Mouse (Mus musculus) kidney, postnatal 0 days (tissue): ENCODE results near the gene Nek3. TPM values are rescaled to one million over a fixed set of nuclear protein-coding genes. Genes with fewer than 3 reads are reported as not detected.

ENCODE experiments used
- ATAC-seq: fragments of 200-750 bp; cut with Nextera tagmentation; replicated peaks from 2 replicates; pipeline ENCODE4 v1.8.0; 2017; ENCODE audit warnings: low read depth, moderate number of reproducible peaks, moderate TSS enrichment, moderate library complexity; ENCODE audit not compliant: low FRiP score
- DNase-seq: peaks from one replicate; pipeline ENCODE4 v3.0.0-alpha.2; 2016; ENCODE audit warnings: low spot score
- H3K27ac ChIP-seq: fragments of 300-500 bp; sonication (generic); 2 replicates; pipeline ENCODE4 v1.5.1; 2014; ENCODE audit warnings: mild to moderate bottlenecking
- H3K27me3 ChIP-seq: fragments of 300-500 bp; sonication (generic); 2 replicates; pipeline ENCODE4 v1.6.1; 2014; ENCODE audit warnings: low read length, mixed read lengths; ENCODE audit not compliant: insufficient read depth
- H3K36me3 ChIP-seq: fragments of 300-500 bp; sonication (generic); 2 replicates; pipeline ENCODE4 v1.6.1; 2014; ENCODE audit warnings: low read length, mixed read lengths; ENCODE audit not compliant: insufficient read depth
- H3K4me1 ChIP-seq: fragments of 300-500 bp; sonication (generic); replicated peaks from 2 replicates; pipeline ENCODE4 v1.6.1; 2014; ENCODE audit warnings: antibody characterized with exemption, low read length, mixed read lengths; ENCODE audit not compliant: insufficient read depth
- H3K4me2 ChIP-seq: fragments of 300-500 bp; sonication (generic); 2 replicates; pipeline ENCODE4 v1.6.1; 2014; ENCODE audit warnings: mild to moderate bottlenecking, low read length, moderate library complexity, mixed read lengths
- H3K4me3 ChIP-seq: fragments of 300-500 bp; sonication (generic); replicated peaks from 2 replicates; pipeline ENCODE4 v1.5.1; 2014; ENCODE audit warnings: low read depth, low read length
- H3K9ac ChIP-seq: fragments of 300-500 bp; sonication (generic); 2 replicates; pipeline ENCODE4 v1.6.1; 2014; ENCODE audit warnings: low read depth, low read length
- H3K9me3 ChIP-seq: fragments of 300-500 bp; sonication (generic); replicated peaks from 2 replicates; pipeline ENCODE4 v1.6.1; 2016; ENCODE audit warnings: low read length, inconsistent platforms, mixed read lengths
- CTCF ChIP-seq: IDR thresholded peaks from 2 replicates; pipeline ENCODE4 v1.5.1; 2016; ENCODE audit warnings: antibody characterized with exemption, low read depth, mild to moderate bottlenecking, moderate library complexity
- WGBS: fragments of 180-500 bp; shearing (Covaris S2); extraction: QIAGEN DNeasy Blood & Tissue Kit; methylation state at CpG from one replicate; pipeline ENCODE4 v1.1.7; 2014; 5-methylcytosine and 5-hydroxymethylcytosine counted together
- polyA plus RNA-seq: library from polyadenylated mRNA; unstranded; fragments of >200 nt; fragmentation: Nextera tagmentation; extraction: Ambion mirVana; gene quantifications from 2 replicates; pipeline ENCODE4 v1.2.1, GENCODE M21; 2015

Nek3 gene
- polyA plus RNA-seq, 1 experiment from 2014 or later, result 4.8 TPM

DNA sequence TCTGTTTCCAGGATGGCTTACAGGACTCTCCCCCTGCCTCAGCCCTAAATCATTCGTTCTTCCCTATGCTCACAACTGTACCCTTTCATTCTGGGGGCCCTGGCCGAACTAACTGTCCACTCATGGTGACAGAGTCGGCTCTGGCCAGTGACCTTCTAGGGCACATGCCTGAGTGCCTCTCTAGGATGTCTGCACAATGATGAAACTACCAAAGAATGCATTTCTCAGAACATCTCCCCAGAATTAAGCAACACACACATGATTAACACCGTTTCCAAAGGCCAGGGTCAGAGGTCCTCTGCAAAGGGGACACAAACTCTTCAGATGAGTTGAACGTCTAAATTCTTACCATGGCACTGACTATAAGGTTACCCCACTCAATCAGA, 31.5 kb downstream of the Nek3 start:
- Histone ChIP-seq H3K4me3 (no peak overlapping the region), H3K27me3 (no peaks in the 10 kb centered on the region), H3K4me1 (no peaks in the 10 kb centered on the region), H3K9ac (no peak overlapping the region), H3K36me3 (peaks cover 3% of the 10 kb centered on the region; the same call in 1 of the 2 replicates), H3K4me2 (no peak overlapping the region), H3K9me3 (no peaks in the 10 kb centered on the region), H3K27ac (no peak overlapping the region)
- DNase-seq (no peak), ATAC-seq (no peak; the same call in 1 of the 2 replicates)
- WGBS, result 56% methylated on average over 5 of the region's 5 CpGs
- no peak for TF ChIP-seq CTCF

DNA sequence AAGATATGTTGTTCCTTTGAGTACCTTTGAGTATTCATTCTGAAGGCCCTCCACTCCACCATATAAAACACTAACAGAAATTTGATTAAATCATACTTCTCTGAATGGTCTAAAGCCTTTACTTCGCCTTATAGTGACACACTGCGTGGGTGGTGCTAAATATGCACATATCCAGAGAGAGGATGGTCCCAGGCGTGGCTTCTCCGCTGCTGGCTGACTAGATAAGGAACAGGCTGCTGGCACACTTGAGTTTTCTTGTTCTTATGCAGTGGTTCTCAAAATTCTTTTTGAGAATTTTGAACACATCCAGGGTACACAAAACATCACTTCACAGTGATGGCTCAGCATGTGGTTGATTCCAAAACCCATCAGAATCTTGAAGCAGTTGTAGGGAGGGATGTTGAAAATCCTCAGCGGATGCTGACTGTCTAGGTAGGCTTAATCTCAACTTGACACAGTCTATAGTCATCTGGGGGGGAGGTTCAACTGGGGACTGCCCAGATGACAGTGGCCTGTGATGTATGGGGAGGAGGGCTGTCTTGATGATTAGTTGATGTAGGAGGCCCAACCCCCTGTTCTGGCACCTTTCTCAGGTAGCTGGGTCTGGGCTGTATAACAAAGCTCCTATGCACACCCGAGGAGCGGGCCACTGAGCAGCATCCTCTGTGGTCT, 32.0 kb downstream of the Nek3 start:
- ATAC-seq, result no peak; the same call in 1 of the 2 replicates
- H3K4me1 ChIP-seq, result no peaks in the 10 kb centered on the region
- peaks cover 3% of the 10 kb centered on the region; the same call in 1 of the 2 replicates for H3K36me3 ChIP-seq
- no peak overlapping the region for H3K9ac ChIP-seq
- DNase-seq, result no peak
- no peak overlapping the region for H3K4me2 ChIP-seq
- H3K27me3 ChIP-seq, result no peaks in the 10 kb centered on the region
- 90% methylated on average over 7 of the region's 7 CpGs for WGBS
- TF ChIP-seq CTCF, result no peak
- no peak overlapping the region for H3K4me3 ChIP-seq
- no peak overlapping the region for H3K27ac ChIP-seq
- H3K9me3 ChIP-seq, result no peaks in the 10 kb centered on the region

DNA sequence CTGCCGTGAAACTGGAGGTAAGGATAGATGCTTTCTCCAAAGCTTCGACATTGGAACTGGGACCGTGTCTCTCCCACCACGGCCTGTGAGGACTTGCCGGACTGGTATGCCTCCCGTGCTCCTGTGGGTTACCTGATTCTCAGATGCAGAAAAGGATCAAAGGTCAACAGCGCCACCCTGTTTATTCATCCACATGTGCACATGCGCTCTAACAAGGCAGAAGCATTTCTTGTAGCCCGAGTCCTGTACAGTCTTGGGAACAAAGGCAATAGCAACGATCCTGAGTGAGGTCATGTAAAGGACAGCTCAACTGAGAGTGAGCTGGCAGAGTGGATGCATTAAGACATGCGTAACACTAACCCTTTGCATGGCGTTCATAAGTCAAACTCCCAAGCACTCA, 34.2 kb downstream of the Nek3 start:
- ATAC-seq (no peak), DNase-seq (no peak)
- H3K4me3 ChIP-seq, result no peak overlapping the region
- H3K27ac ChIP-seq, result no peak overlapping the region
- no peak overlapping the region for H3K4me2 ChIP-seq
- no peak overlapping the region for H3K9ac ChIP-seq
- no peaks in the 10 kb centered on the region for H3K4me1 ChIP-seq
- H3K36me3 ChIP-seq, result peaks cover 5% of the 10 kb centered on the region; the same call in 1 of the 2 replicates
- 68% methylated on average over 12 of the region's 12 CpGs for WGBS
- H3K9me3 ChIP-seq, result no peaks in the 10 kb centered on the region
- no peak for TF ChIP-seq CTCF
- no peaks in the 10 kb centered on the region for H3K27me3 ChIP-seq

DNA sequence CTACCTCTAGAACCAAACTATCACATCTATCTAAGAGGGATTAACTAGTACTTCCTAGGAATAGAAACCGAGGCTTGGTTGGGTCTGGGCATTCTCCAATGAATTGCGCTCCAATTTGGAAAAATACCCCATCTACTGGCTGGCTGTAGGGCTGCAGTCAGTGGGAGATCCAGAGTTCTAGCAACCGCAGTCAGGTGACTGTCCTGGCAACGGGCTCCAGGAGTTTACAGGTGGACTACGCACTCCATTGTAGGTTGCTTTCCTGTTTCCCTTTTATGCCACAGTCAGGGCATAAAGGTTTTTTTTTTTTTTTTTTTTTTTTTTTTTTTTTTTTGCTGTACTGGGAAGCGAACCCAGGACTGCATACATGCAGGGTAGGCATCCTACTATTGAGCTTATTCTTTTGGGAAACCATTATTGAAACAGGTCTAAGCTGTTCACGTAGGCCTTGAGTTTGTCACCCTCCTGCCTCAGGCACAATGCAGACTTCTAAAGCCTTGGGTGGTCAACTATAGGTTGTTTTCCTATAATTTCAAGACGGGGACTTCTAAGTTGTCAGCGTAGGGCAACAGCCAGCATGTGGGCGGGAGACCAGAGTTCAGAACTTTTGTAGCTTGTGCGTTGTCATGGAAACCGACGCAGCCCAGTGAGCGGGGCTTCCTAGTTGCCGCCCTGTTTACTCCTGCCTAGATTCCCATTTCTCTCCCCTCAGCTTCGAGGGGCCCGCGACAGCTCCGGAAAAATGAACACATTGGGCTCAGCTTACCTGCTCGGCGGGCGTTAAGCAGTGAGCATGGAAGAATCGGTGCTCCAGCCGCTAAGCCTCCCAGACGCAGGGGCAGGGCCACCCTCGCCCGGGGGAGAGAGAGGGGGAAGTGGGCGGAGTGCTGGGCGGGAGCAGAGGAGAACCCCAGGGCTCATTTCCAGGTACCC, 41.7 kb downstream of the Nek3 start, which contains the start of gene Nek5:
Gene Nek5 (minus strand): TSS at position 834 of the 933 bp plus-strand sequence.
- peak; percentile 64 for TF ChIP-seq CTCF
- Histone ChIP-seq H3K36me3 (0 out of 2 replicates have a peak, but pooled peaks cover 2% of the 10 kb centered on the region), H3K4me1 (no peaks in the 10 kb centered on the region), H3K9ac (peak within 1 kb of the TSS; percentile 24), H3K27ac (no peak within 1 kb of the TSS), H3K4me3 (peak within 1 kb of the TSS; percentile 41), H3K9me3 (no peaks in the 10 kb centered on the region), H3K27me3 (no peaks in the 10 kb centered on the region), H3K4me2 (peak within 1 kb of the TSS; percentile 63)
- ATAC-seq (peak; percentile 91), DNase-seq (peak; percentile 88)
- WGBS, result 3% methylated on average over 29 of the region's 29 CpGs

DNA sequence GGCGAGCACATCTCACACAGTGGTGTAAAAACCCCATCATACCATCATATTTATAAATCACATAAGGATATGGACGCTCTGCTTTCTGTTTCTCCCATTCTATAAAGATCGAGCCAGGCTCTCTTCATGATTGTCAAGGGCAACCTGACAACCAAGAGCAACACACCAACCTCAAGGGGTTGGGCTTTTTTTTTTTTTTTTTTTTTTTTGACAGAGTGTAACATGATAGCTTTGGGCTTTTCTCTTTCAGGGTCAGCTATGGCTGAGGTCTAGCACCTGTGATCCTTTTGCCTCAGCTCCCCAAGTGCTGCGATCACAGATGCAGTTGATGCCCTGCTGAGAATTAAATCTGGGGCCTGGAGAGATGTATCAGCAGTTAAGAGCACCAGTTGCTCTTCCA, 59.2 kb downstream of the Nek3 start:
- no peaks in the 10 kb centered on the region for H3K36me3 ChIP-seq
- H3K4me2 ChIP-seq, result no peak overlapping the region
- DNase-seq, result no peak
- H3K27me3 ChIP-seq, result no peaks in the 10 kb centered on the region
- no peak overlapping the region for H3K4me3 ChIP-seq
- WGBS, result 70% methylated on average over 4 of the region's 4 CpGs
- ATAC-seq, result no peak
- no peaks in the 10 kb centered on the region for H3K9me3 ChIP-seq
- no peaks in the 10 kb centered on the region for H3K4me1 ChIP-seq
- TF ChIP-seq CTCF, result no peak
- H3K9ac ChIP-seq, result no peak overlapping the region
- H3K27ac ChIP-seq, result no peak overlapping the region

DNA sequence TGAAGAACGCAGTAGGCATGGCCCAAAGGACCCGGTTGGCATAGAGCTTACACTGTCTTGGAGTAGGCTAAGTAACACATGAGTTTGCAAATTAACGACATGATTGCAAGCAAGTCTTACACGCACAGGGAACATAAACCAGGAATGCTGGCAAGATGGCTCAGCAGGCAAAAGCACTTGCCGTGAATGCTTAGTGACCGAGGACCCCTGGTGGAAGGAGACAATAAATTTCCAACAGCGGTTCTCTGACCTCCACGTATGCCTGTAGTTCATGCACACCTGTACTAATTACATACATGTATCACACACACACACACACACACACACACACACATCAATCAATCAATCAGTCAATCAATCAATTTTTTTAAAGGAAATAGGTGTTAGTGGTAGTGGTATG, 74.7 kb downstream of the Nek3 start:
- no peaks in the 10 kb centered on the region for H3K9me3 ChIP-seq
- no peak for ATAC-seq
- H3K36me3 ChIP-seq, result no peaks in the 10 kb centered on the region
- H3K4me1 ChIP-seq, result no peaks in the 10 kb centered on the region
- H3K27me3 ChIP-seq, result no peaks in the 10 kb centered on the region
- no peak overlapping the region for H3K4me2 ChIP-seq
- WGBS, result 39% methylated on average over 8 of the region's 8 CpGs
- H3K9ac ChIP-seq, result no peak overlapping the region
- no peak overlapping the region for H3K4me3 ChIP-seq
- TF ChIP-seq CTCF, result peak; percentile 48; the same call in 1 of the 2 replicates
- DNase-seq, result peak; percentile 30
- H3K27ac ChIP-seq, result no peak overlapping the region
